Mouse (Mus musculus) cerebellum, adult 8-10 months (tissue): ENCODE measurements around the gene Hist1h2bc.
"Not testable (repeated sequence)": the region's sequence is repeated elsewhere in the genome, so short reads cannot be mapped to it uniquely, and the experiment has no call there.

Experiments used
- DNase-seq: peaks from one replicate; pipeline ENCODE4 v3.0.0; 2022

The Hist1h2bc gene

DNA sequence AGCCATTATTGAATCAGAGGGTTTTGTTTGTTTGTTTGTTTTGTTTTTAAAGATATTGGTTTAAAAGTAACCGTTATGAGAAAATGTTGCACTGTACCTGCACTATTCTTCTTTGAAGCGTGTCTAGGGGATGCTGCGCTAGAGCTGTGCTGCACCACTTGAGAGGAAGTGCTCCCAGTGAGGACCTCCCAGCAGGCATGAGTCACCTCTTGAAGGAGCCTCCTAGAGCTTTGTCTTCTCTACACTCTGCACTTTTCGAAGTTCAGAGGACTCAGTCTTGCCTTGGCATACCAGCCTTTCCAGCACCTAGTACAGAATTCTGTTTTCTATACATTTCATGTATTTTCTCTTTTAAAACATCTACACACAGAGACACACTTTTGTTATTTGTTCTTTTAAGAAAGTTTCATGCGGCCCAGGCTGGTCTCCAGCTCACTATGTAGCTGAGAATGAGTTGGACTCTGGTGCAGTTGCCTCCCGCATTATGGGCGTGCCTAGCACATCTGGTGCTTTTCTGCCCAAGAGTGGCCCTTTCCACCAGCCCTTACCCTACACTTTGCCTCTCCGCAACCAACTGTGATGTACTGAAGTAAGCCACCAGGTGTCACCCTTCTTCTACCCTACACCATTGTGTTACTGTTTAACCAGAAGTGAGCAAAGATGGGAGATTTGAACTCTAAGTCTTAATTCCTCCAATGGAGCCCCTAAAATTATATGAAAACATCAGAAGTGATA lies 17.0 kb downstream of the Hist1h2bc start:
- peak; percentile 64 for DNase-seq

DNA sequence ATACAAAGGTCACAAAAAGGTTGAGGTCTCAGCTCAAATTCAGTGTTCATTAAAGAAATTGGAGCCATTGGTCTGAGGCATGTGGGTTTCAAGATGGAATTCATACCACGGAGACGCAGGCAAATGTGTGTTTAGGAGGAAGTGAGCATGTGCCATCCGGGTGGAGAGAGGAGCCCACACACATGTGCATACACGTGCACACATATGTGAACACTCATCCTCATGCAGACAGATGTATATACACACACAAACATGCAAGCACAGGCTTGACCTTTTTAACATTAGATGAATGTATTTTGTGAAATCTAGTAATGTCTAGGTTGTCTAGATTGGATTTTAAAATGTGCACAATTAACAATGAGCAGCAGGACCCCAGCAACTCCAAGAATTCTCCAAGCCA lies 18.2 kb downstream of the Hist1h2bc start:
- DNase-seq = no peak

DNA sequence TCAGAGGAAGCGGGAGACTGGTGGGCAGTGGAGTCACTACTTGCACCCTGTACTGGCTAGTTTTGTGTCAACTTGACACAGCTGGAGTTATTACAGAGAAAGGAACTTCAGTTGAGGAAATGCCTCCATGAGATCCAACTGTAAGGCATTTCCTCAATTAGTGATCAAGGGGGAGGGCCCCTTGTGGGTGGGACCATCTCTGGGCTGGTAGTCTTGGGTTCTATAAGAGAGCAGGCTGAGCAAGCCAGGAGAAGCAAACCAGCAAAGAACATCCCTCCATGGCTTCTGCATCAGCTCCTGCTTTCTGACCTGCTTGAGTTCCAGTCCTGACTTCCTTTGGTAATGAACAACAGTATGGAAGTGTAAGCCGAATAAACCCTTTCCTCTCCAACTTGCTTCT lies 18.8 kb downstream of the Hist1h2bc start:
- not testable (repeated sequence) for DNase-seq

DNA sequence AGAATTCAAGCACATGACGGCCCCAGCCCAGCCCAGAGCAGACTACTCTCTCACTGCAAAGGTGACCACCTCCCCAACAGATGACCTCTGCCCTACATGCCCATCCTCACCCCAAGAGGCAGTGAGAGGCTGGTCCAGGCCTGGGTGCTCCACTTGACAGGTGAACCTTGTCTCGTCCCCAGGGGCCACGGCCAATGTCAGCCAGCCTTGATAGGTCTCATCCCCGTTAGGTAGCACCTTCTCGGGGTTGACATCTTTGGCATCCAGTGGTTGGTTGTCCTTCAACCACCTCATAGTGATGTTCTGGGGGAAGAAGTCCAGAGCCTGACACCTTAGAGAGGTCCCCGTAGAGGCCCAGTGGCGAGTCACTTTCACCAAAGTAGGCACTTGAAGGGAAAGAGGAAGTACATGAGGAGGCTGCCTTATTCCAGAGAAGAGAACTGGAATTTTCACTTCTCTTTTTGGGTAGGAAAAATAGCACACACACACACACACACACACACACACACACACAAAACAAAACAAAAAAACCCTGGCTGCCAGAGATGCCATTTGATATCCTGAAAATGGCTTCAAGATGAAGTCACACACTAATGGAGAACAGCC lies 21.9 kb downstream of the Hist1h2bc start:
- DNase-seq = no peak

DNA sequence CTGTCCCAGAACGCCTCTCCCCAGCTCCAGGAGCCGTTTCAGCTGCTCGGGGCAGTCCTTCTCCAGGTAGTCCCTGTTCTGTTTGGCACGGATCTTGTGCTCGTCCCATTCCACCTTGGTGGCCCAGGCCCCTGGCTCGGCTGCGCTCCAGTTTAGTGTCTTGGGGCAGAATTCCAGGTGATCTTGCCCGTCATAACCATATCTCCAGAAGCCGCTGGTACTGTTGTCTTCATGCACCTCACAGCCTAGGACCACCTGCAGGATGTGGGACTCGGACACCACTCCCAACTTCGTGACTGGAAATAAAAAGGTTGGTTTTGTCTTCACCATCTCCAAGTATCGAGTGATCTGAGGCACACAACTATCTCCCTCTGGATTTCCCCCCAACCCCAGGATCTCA lies 22.8 kb downstream of the Hist1h2bc start:
- no peak for DNase-seq

DNA sequence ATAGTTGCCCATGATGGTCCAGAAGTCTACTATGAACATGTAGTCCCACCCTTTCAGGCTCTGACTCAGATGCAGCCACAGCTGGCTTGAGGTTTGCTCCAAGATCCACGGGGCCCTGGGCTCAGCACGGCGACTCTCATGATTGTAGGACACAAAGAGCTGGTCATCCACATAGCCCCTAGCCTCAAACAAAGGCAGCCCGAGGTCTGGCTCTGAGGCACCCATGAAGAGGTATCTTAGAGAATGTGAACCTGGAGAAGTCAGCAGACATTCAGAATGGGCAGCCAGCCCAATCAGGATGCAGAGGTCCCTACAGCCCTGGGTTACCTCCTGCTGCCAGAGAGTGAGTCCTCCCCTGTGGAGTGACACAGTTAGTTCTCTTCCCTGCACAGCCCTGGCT lies 24.0 kb downstream of the Hist1h2bc start:
- DNase-seq = no peak

DNA sequence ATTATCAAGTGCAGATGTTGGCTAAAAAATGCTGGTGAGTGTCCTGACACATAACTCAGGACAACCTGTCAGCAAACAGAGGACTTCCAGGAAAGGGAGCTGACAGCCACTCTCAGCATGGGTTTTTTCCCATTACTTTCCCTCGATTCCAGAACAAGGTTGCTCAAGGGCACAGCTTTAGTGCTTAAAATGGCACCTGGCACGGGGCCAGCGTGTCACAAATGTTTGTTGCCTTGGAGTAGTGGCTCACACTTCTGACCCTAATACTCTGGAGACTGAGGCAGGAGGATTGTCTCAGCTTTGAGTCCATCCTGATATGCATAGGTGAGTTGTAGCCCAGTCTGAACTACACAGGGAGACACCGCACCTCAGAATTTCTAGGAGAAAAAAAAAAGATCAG lies 24.7 kb downstream of the Hist1h2bc start:
- no peak for DNase-seq

DNA sequence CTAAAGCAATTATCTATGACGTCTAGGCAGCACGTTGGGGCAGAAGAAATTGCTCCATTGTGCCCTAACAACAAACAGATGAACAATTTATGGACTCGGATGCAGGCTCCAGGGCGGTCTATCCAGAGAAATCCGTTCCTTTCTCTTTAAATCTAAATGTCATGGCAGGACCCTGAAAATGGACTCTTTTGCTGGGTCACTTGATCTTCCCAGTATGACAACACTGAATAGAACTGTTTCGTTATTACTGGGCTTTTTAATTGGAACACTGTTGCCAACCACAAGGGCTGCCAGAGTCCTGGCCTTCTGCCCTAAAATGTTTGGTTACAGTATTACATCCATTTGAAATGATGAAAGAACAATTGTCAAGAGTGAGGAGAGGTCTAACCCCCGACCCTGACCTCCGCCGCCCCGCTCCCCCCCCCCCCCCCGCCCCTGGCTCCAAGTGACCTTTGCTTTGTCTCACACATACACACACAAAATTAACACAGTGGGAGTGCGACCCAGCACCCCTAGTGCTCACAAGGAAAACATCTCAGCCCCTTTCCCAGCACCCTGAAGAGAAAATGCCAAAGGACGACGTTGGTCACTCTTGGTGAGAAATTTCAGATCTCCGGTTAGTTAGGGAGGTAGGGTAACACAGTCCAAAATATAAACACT lies 25.8 kb downstream of the Hist1h2bc start:
- DNase-seq = no peak

DNA sequence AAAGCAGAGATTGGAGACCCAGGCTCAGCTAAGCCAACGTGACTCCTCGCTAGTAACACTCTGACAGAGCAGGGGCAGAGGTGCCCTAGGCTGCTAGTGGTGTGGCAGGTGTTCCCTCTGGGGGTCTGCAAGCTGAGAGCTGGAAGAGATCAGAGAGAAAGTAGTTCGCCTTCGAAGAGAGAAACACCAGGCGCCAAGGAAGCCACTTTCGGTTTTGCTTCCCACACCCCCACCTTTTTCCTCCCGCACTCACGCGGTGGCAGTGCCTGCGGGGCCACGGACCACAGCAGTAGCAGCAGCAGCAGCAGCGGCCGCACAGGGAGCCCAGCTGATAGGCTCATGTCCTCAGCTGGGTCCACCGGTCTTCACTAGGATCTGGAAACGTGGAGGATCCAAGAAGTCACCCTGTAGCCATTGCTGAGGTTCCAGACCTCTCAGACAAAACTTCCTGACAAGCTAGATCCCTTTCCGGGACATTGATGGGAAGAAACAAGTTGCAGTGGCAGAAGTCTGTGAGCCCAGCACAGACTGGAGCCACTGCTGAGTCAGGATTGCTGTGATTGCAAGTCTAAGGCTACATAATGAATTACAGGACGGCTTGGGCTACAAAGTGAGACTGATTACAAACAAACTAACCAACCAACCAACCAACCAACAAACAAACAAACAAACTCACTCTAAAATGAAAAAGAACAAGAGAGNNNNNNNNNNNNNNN lies 26.5 kb downstream of the Hist1h2bc start, which contains the start of gene Hfe:
Hfe (minus strand) TSS at position 481 of the 716 bp plus-strand sequence.
- DNase-seq = no peak

DNA sequence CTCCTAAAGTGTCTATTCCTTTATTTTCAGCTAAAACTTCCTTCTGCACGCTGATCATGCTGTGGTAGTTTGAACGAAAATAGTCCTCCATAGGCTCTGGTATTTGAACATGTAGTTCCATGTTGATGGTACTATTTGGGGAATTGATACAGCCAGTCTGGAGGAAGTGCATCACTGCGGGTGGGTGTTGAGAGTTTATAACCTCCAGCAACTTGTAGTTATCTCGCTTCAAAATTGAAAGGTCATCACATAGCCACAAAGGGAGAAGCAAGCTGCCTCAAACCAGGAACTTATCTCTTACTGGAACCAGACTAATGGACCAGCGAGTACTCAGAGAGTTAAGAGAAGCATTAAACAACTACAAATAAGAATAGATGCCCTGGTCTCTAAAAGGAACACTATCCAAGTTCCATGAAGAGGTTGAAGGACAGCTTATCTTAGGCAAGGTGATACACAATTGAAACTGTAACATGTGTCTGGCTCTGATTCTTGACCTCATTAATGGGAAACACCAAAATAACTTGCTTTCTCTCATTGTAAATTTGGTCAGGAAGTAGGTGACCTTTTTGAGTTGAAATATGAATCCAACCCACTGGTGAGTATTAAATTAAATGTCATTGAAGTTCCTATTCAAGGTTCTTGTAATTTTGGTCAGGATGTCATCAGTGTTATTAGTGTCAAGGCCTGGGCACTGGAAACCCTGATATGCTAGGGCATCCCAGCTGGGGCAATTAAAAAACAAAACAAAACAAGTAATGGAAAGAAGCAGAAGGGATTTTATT lies 32.5 kb downstream of the Hist1h2bc start:
- no peak for DNase-seq

DNA sequence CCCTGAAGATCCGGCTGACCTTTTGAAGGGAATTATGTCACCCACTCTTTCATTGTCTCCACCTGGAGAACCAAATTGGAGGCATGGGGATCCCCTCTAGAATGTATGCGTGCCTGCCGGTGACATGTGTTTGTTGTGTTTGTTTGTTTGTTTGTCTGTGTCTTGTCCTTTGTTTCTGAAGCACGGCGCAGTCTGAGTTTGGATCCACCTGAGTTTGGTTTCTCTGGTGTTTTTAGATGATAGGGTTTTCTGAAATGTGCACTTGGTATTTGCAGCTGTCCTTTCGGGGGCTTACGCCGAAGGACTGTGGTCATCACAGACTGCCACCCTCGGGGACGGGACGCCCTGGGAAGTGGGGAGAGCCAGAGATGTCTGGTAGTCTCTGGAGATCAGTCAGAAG lies 33.2 kb downstream of the Hist1h2bc start:
- no peak for DNase-seq

DNA sequence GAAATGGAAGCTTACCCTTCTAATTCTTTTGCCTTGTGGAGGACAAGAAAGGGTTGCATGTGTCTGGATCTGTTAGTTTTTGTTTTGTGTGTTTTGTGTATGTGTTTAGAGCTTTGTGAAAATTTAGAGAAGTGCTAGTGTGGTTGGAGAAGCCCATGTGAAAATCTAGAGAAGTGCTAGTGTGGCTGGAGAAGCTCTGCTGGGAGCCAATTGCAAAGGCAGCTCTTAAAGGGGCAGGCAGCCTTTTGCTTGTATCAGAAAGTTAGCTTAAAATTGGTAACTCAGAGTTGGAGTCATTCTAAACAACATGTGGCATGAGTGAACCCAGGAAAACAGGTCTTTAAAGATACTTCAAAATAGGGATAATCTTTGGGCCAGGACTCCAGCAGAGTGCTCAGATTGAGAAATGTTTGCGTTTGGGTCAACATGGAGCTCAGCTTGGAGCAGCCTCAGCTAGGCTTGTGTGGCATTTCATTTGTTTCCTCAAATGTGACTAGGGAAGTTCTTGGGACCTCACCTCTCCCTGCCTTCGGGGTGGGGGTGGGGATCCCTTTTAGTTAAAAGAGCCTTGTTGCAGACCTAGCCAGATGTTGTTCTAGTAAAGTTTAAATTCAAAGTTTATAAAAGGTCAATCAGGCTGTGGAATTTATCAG lies 33.7 kb downstream of the Hist1h2bc start:
- DNase-seq = not testable (repeated sequence)

DNA sequence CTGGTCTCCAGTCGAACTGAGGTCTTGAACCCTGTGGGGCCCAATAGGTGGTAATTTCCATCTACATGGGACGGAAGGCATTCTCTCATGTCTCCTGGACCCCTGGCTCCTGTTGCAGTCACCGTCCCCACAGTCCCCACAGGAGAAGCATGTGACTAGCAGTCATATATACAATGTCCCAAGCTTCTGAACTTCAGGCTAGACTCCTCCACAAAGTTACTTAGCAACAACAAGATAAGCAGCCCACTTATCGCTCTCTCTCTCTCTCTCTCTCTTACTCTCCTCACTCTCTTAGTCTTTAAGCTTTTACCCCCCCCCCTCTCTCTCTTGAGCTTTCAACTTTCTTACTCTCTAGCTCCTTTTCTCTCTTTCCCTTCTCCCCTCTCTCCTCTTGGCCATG lies 40.2 kb downstream of the Hist1h2bc start:
- DNase-seq = no peak

DNA sequence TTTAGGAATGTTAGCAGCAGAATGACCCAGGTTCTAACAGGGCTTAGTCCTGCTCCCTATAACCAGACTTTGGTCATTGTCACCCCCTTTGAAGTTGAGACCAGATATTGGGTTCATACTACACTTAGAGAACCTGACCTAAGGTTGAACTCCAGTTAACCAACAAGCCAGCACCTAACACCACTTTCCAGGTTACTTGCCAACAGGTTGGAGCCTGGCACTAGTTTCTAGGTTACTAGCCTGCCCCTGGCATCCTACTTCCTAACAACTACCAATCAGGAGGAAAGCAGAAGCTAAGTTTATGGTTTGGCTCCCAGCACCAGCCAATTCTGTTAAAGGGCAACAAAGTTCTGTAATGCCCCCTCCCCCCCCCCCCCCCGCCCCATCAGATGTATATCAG lies 41.2 kb downstream of the Hist1h2bc start:
- DNase-seq = no peak

DNA sequence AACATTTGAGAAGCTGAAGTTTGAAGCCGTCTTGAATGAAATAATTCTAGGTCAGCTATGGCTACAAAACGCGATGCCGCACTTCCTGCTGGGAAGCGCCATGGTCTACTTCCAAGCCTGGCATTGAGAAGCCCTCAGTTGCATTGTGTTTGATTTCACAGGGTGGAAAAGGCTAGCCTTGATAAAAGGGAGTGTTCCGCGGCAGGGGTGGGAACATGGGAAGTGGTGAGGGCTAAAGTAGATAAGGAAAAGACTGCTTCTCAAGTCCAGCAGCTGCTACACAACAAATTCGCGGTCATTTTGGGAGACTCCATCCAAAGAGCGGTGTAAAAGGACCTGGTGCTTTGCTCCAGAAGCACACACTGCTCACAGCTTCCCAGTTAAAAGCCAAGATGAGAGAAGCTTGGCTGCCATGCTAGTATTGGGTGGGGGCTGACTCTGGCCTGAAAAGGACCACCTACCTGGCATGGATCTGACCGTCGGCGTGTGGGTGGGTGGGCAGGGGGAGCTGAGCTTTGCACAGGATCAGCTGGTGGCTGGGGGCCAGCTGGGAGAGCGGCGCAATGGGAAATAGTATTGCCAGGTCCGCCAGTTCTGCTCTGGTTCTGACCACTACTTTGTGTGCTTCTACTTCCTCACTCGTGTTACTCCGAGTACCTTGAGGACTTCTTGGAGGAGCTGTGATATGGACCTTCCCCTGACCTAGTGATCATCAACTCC lies 44.6 kb downstream of the Hist1h2bc start:
- DNase-seq = no peak

DNA sequence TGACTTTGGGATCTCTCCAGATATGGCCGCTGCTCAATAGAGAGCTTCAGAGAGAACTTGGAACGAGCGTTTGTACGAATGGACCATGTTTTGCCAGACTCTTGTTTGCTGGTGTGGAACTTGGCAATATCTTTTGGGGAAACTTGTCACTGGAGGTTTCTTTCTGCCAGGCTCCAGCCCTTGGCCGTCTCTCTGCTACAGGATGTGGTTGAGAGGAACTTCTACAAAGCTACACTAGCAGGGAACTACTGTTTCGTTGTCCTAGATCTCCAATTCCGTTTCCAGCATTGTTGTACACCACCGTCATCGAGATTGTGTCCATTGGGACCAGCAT lies 45.2 kb downstream of the Hist1h2bc start:
- DNase-seq = no peak

DNA sequence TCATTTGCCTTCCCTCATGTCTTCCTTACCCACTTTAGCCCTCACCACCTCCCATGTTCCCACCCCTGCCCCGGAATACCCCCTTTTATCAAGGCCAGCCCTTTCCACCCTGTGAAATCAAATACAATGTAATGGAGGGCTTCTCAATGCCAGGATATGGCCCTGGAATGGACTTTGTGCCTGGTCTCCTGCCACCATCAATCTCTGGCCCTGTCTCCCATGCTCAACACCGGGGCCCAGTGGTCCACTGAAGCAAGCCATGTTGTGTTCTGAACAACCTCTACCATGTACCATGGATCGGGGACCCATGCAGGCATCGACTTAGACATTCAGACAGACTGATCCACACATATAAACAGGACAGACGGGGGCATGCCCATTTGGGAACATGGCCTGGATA lies 45.7 kb downstream of the Hist1h2bc start:
- no peak for DNase-seq

DNA sequence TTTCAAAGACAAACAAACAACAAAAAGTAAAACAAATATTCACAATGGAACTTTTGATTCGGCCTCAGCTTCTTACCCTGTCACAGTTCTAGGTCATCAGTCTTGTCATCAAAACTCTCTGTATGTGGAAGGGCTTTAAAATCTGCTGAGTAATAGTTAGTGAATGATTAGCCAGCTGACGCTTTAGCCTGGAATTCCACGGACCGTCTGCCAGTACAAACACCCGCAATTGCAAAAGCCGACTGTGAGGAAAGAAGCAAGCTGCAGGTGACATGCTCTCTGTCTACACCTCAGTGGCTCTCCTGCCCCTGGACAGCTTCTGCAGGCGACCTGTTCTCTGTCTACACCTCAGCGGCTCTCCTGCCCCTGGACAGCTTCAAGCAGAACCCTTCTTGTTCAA lies 46.5 kb downstream of the Hist1h2bc start:
- DNase-seq = no peak

DNA sequence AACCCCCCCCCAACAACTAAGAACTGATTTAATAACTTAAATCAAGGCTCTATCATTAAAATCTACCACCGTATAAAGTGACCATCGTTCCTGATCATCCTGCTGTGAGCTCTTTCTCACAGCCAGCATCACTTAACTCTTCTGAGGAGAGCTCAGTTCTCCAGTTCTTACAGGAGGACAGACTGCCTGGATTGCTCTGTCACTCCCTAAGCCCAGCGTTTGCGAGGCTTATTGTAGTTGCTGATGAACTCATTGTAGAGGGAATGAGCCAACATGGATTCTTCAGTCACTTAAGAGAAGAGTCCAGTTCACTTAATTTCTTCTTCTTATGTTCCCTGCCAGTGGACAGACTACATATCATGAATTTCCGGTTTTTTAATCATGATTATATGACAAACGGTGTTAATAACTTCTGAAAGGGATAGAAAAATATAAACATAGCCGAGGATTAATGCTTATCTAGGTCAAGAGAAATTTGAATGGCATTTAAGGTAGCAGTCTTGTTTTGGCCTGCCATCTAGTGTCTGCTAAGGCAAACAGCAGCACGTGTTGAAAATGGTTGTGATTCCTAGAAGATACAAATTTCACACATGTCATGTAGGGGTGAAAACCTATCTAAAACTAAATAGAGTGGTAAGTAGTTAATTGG lies 48.3 kb downstream of the Hist1h2bc start:
- DNase-seq = no peak

DNA sequence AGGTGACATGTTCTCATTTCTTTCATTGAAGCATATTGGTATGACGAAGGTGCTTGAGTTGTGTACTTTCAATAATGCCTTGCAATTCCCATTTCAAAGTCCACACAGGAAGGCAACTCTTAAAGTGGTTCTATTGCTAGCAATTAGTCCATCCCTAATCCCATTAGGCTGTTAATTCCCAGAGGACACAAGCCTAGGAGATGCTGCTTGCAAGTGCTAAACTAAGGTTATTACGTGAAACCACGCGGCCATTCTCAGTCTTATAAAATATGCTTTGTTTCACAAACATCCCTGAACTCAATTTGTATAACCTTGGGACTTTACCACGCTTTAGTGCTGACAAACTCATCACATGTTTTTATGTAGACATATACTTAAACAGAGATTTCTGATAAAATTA lies 53.1 kb downstream of the Hist1h2bc start:
- DNase-seq = no peak

DNA sequence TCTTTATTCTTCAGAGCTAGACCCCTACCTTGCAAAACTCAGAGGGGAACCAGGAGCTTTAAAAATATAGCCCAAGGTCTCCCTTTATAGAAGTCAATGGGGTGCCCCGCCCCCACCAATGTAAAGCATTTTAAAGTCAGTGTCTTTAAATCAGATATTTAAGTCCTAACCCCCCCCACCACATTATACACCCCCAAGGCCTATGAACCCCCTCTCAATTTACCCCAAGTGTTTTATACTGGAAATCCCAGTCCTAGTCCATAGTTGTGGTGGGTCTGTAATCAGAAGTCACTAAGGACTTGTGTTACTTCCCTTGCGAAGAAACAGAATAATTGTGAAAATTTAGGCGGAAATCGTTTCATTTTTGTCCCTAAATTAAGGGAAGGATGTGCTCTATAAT lies 54.0 kb downstream of the Hist1h2bc start:
- no peak for DNase-seq
